Mouse (Mus musculus): Measurements from ENCODE around the gene Spag7.

GRCm38 (mm10) chr11:70683640-70684039, 14.4 kb upstream of the Spag7 start:
- TF ChIP-seq CTCF (conservative IDR thresholded peaks at IDR 0.05; ENCODE audit: low read length) (no peak), POU5F1 (IDR thresholded peaks at IDR 0.05; ENCODE audit: borderline replicate concordance, low read length) (no peak), NANOG (IDR thresholded peaks at IDR 0.05; ENCODE audit: borderline replicate concordance, low read length) (no peak)
